Mouse (Mus musculus): ENCODE measurements around the gene Il21r. TPM values are rescaled to one million over a fixed set of nuclear protein-coding genes. Genes with fewer than 3 reads are reported as not detected.

Il21r gene
- polyA plus RNA-seq, 1 experiment from 2014 or later = 0.52 TPM

Other genes starting within 250 kb of the Il21r start
- 9.0 and 10.0 TPM in 2 replicates for gene Kdm8, start 158.8 kb upstream of the Il21r start, polyA plus RNA-seq (2015; fragmentation: Nextera tagmentation; extraction: Ambion mirVana)
- gene Nsmce1, start 111.8 kb upstream of the Il21r start, polyA plus RNA-seq (2015; fragmentation: Nextera tagmentation; extraction: Ambion mirVana) = 120 TPM in 2 replicates
- gene Il4ra, start 51.3 kb upstream of the Il21r start, polyA plus RNA-seq (2015; fragmentation: Nextera tagmentation; extraction: Ambion mirVana) = 10.4 and 11.8 TPM in 2 replicates
- 19.3 and 20.4 TPM in 2 replicates for gene Gtf3c1, start 104.4 kb downstream of the Il21r start, polyA plus RNA-seq (2015; fragmentation: Nextera tagmentation; extraction: Ambion mirVana)
- gene D430042O09Rik, start 104.5 kb downstream of the Il21r start, polyA plus RNA-seq (2015; fragmentation: Nextera tagmentation; extraction: Ambion mirVana) = 5.5 and 6.9 TPM in 2 replicates

Measured in intestine, embryonic 15.5 days (tissue).